Mouse (Mus musculus) liver, postnatal 0 days (tissue): Measurements from ENCODE around the gene Olfr251. TPM values are rescaled to one million over a fixed set of nuclear protein-coding genes. Genes with fewer than 3 reads are reported as not detected.

Experiments
- ATAC-seq: fragments of 200-750 bp; cut with Nextera tagmentation; 2 replicates; pipeline ENCODE4 v1.8.0; 2017; ENCODE audit warnings: mild to moderate bottlenecking, moderate library complexity
- DNase-seq: peaks from one replicate; pipeline ENCODE4 v3.0.0-alpha.2; 2016
- H3K27ac ChIP-seq: fragments of 300-500 bp; sonication (generic); 2 replicates; pipeline ENCODE4 v1.5.1; 2014; ENCODE audit warnings: antibody characterized with exemption, moderate library complexity, mild to moderate bottlenecking, low read depth
- H3K27me3 ChIP-seq: fragments of 300-500 bp; sonication (generic); 2 replicates; pipeline ENCODE4 v1.6.1; 2014; ENCODE audit warnings: low read length, control low read depth, mixed read lengths; ENCODE audit not compliant: insufficient read depth
- H3K36me3 ChIP-seq: fragments of 300-500 bp; sonication (generic); replicated peaks from 2 replicates; pipeline ENCODE4 v1.6.1; 2014; ENCODE audit warnings: mild to moderate bottlenecking, control low read depth, low read length, moderate library complexity, mixed read lengths; ENCODE audit not compliant: insufficient read depth
- H3K4me1 ChIP-seq: fragments of 300-500 bp; sonication (generic); 2 replicates; pipeline ENCODE4 v1.6.1; 2014; ENCODE audit warnings: antibody characterized with exemption, mild to moderate bottlenecking, control low read depth; ENCODE audit not compliant: insufficient read depth
- H3K4me2 ChIP-seq: fragments of 300-500 bp; sonication (generic); 2 replicates; pipeline ENCODE4 v1.6.1; 2014; ENCODE audit warnings: low read depth, mild to moderate bottlenecking, low read length, moderate library complexity, mixed read lengths
- H3K4me3 ChIP-seq: fragments of 300-500 bp; sonication (generic); 2 replicates; pipeline ENCODE4 v1.5.1; 2014; ENCODE audit warnings: low read depth, low read length
- H3K9ac ChIP-seq: fragments of 300-500 bp; sonication (generic); replicated peaks from 2 replicates; pipeline ENCODE4 v1.6.1; 2014; ENCODE audit warnings: mild to moderate bottlenecking, moderate library complexity
- H3K9me3 ChIP-seq: fragments of 300-500 bp; sonication (generic); 2 replicates; pipeline ENCODE4 v1.6.1; 2016; ENCODE audit warnings: mild to moderate bottlenecking, control low read depth, low read length, mixed read lengths
- CTCF ChIP-seq: sonication (generic); IDR thresholded peaks from 2 replicates; pipeline ENCODE4 v1.5.1; 2016; ENCODE audit warnings: antibody characterized with exemption, low read depth
- EP300 ChIP-seq: IDR thresholded peaks from 2 replicates; pipeline ENCODE4 v1.6.1; 2016; ENCODE audit warnings: antibody characterized with exemption, low read depth, mild to moderate bottlenecking
- WGBS: fragments of 180-500 bp; shearing (Covaris S2); extraction: QIAGEN DNeasy Blood & Tissue Kit; methylation state at CpG from one replicate; pipeline ENCODE4 v1.1.7; 2014; ENCODE audit not compliant: insufficient replicate concordance; 5-methylcytosine and 5-hydroxymethylcytosine counted together
- polyA plus RNA-seq: library from polyadenylated mRNA; unstranded; fragments of >200 nt; fragmentation: Nextera tagmentation; extraction: Ambion mirVana; gene quantifications from 2 replicates; pipeline ENCODE4 v1.2.1, GENCODE M21; 2015

Olfr251 gene
- polyA plus RNA-seq, 1 experiment from 2014 or later: not detected

- H3K4me2 ChIP-seq: no peak overlapping the region
- ATAC-seq: no peak
- TF ChIP-seq EP300: no peak
- TF ChIP-seq CTCF: no peak
- H3K4me3 ChIP-seq: no peak overlapping the region
- no peaks in the 10 kb centered on the region for H3K4me1 ChIP-seq
- H3K9ac ChIP-seq: no peak overlapping the region
- H3K27ac ChIP-seq: no peak overlapping the region
- DNase-seq: no peak
- H3K36me3 ChIP-seq: no peaks in the 10 kb centered on the region
- no peaks in the 10 kb centered on the region for H3K9me3 ChIP-seq
- H3K27me3 ChIP-seq: no peaks in the 10 kb centered on the region
These were observed 46.9 kb downstream of the Olfr251 start for GRCm38 (mm10) chr9:38423801-38424200.

GRCm38 (mm10) chr9:38427026-38427425 lies 50.1 kb downstream of the Olfr251 start:
- Histone ChIP-seq H3K4me3 (no peak overlapping the region), H3K27ac (no peak overlapping the region), H3K4me2 (no peak overlapping the region), H3K4me1 (no peaks in the 10 kb centered on the region), H3K9me3 (no peaks in the 10 kb centered on the region), H3K27me3 (no peaks in the 10 kb centered on the region), H3K36me3 (no peaks in the 10 kb centered on the region), H3K9ac (no peak overlapping the region)
- TF ChIP-seq EP300 (no peak), CTCF (no peak)
- ATAC-seq (no peak), DNase-seq (no peak)
- 32% methylated on average over 1 of the region's 1 CpGs for WGBS

- ATAC-seq: no peak
- Histone ChIP-seq H3K4me1 (no peaks in the 10 kb centered on the region), H3K4me2 (no peak within 1 kb of the TSS), H3K9me3 (no peaks in the 10 kb centered on the region), H3K27me3 (no peaks in the 10 kb centered on the region), H3K36me3 (no peaks in the 10 kb centered on the region), H3K4me3 (no peak within 1 kb of the TSS), H3K9ac (no peak within 1 kb of the TSS), H3K27ac (no peak within 1 kb of the TSS)
- TF ChIP-seq CTCF (no peak), EP300 (no peak)
- 84% methylated on average over 1 of the region's 1 CpGs for WGBS
- DNase-seq: no peak
These were observed 52.3 kb downstream of the Olfr251 start, which contains the start of gene Olfr901 for GRCm38 (mm10) chr9:38429155-38429554. Gene Olfr901, plus strand, starts transcription at chr9:38429455.

Other genes with a start within 250 kb of the Olfr251 start
- gene Olfr890, start 234.6 kb upstream of the Olfr251 start, polyA plus RNA-seq: not detected in 2 replicates
- not detected in 2 replicates for gene Olfr891, start 196.3 kb upstream of the Olfr251 start, polyA plus RNA-seq
- gene Olfr893, start 168.7 kb upstream of the Olfr251 start, polyA plus RNA-seq: not detected in 2 replicates
- not detected in 2 replicates for gene Olfr894, start 159.0 kb upstream of the Olfr251 start, polyA plus RNA-seq
- not detected in 2 replicates for gene Olfr143, start 124.3 kb upstream of the Olfr251 start, polyA plus RNA-seq
- not detected in 2 replicates for gene Olfr895, start 109.2 kb upstream of the Olfr251 start, polyA plus RNA-seq
- gene Olfr896-ps1, start 86.0 kb upstream of the Olfr251 start, polyA plus RNA-seq: not detected in 2 replicates
- gene Olfr25, start 48.0 kb upstream of the Olfr251 start, polyA plus RNA-seq: not detected in 2 replicates
- gene Olfr898, start 28.7 kb upstream of the Olfr251 start, polyA plus RNA-seq: not detected in 2 replicates
- gene Olfr250, start 10.2 kb upstream of the Olfr251 start, polyA plus RNA-seq: not detected in 2 replicates
- gene Olfr147, start 24.6 kb downstream of the Olfr251 start, polyA plus RNA-seq: not detected in 2 replicates
- not detected in 2 replicates for gene Olfr901, start 52.4 kb downstream of the Olfr251 start, polyA plus RNA-seq
- not detected in 2 replicates for gene Olfr902, start 70.6 kb downstream of the Olfr251 start, polyA plus RNA-seq
- not detected in 2 replicates for gene Olfr904, start 86.1 kb downstream of the Olfr251 start, polyA plus RNA-seq
- not detected in 2 replicates for gene Olfr905, start 94.0 kb downstream of the Olfr251 start, polyA plus RNA-seq
- not detected in 2 replicates for gene Olfr906, start 110.0 kb downstream of the Olfr251 start, polyA plus RNA-seq
- gene Olfr907, start 118.7 kb downstream of the Olfr251 start, polyA plus RNA-seq: not detected in 2 replicates
- not detected in 2 replicates for gene Olfr911-ps1, start 144.5 kb downstream of the Olfr251 start, polyA plus RNA-seq
- not detected in 2 replicates for gene Olfr910, start 160.8 kb downstream of the Olfr251 start, polyA plus RNA-seq
- not detected in 2 replicates for gene Olfr912, start 203.1 kb downstream of the Olfr251 start, polyA plus RNA-seq
- not detected in 2 replicates for gene Olfr913, start 215.7 kb downstream of the Olfr251 start, polyA plus RNA-seq
- gene Olfr914, start 228.0 kb downstream of the Olfr251 start, polyA plus RNA-seq: not detected in 2 replicates